Mouse (Mus musculus) small intestine, adult 2 months (tissue): ENCODE measurements around the gene Cd209g.

ENCODE experiments used
- CTCF ChIP-seq: fragments of 200-500 bp; IDR thresholded peaks from 2 replicates; pipeline ENCODE4 v1.5.1; 2012; ENCODE audit warnings: low read depth, mild to moderate bottlenecking, control low read depth, inconsistent platforms, low read length, moderate library complexity, mixed read lengths; ENCODE audit not compliant: insufficient replicate concordance, insufficient read length; ENCODE audit errors: extremely low read depth
- POLR2A ChIP-seq: fragments of 200-500 bp; IDR thresholded peaks from 2 replicates; pipeline ENCODE4 v1.6.1; 2012; ENCODE audit warnings: low read depth, mild to moderate bottlenecking, control low read depth, inconsistent platforms, low read length, moderate library complexity

- TF ChIP-seq CTCF (no peak), POLR2A (no peak)
Measured at GRCm38 (mm10) chr8:4174018-4174417, 40.1 kb downstream of the Cd209g start.
